Mouse (Mus musculus) erythroblast, embryonic 14.5 days (primary cell): ENCODE data around the gene Hipk1. TPM values are rescaled to one million over a fixed set of nuclear protein-coding genes. Genes with fewer than 3 reads are reported as not detected.

Source experiments
- H3K27me3 ChIP-seq: 2 replicates; pipeline ENCODE4 v1.6.1; 2012; ENCODE audit warnings: inconsistent platforms; ENCODE audit not compliant: control insufficient read depth
- H3K36me3 ChIP-seq: 2 replicates; pipeline ENCODE4 v1.6.1; 2012; ENCODE audit warnings: mild to moderate bottlenecking, inconsistent platforms; ENCODE audit not compliant: control insufficient read depth
- H3K4me1 ChIP-seq: 2 replicates; pipeline ENCODE4 v1.6.1; 2012; ENCODE audit warnings: inconsistent platforms; ENCODE audit not compliant: control insufficient read depth
- H3K4me3 ChIP-seq: replicated peaks from 2 replicates; pipeline ENCODE3; 2012; ENCODE audit warnings: moderate library complexity, mild to moderate bottlenecking, inconsistent platforms
- H3K9me3 ChIP-seq: 2 replicates; pipeline ENCODE4 v1.6.1; 2012; ENCODE audit warnings: low read length, inconsistent platforms, mixed read lengths; ENCODE audit not compliant: control insufficient read depth
- GATA1 ChIP-seq: IDR thresholded peaks from 2 replicates; pipeline ENCODE4 v1.6.1; 2012; ENCODE audit warnings: low read length, inconsistent platforms, mixed read lengths
- TAL1 ChIP-seq: IDR thresholded peaks from 3 replicates; pipeline ENCODE4 v1.6.1; 2012; ENCODE audit warnings: low read length, inconsistent platforms, mixed read lengths
- polyA plus RNA-seq: library from polyadenylated mRNA; stranded (reverse); fragments of >175 nt; gene quantifications from 2 replicates; pipeline ENCODE4 v1.2.3, GENCODE M21; 2012

Hipk1 gene
- polyA plus RNA-seq, 1 experiment = 7.4 TPM

GRCm38 (mm10) chr3:103782844-103783609, 8.3 kb downstream of the Hipk1 start:
- Histone ChIP-seq H3K27me3 (no peaks in the 10 kb centered on the region), H3K4me1 (peaks cover 83% of the 10 kb centered on the region), H3K4me3 (no peak overlapping the region), H3K9me3 (no peaks in the 10 kb centered on the region), H3K36me3 (peaks cover 91% of the 10 kb centered on the region)
- no peak for TF ChIP-seq GATA1
- no peak for TF ChIP-seq TAL1

- Histone ChIP-seq H3K4me1 (peaks cover 73% of the 10 kb centered on the region), H3K27me3 (no peaks in the 10 kb centered on the region), H3K9me3 (no peaks in the 10 kb centered on the region), H3K36me3 (peaks cover 95% of the 10 kb centered on the region), H3K4me3 (no peak overlapping the region)
- TF ChIP-seq TAL1 = no peak
- no peak for TF ChIP-seq GATA1
Measured at GRCm38 (mm10) chr3:103780777-103781176, 10.6 kb downstream of the Hipk1 start.

GRCm38 (mm10) chr3:103780271-103780670, 11.1 kb downstream of the Hipk1 start:
- Histone ChIP-seq H3K9me3 (no peaks in the 10 kb centered on the region), H3K4me3 (no peak overlapping the region), H3K36me3 (peaks cover 96% of the 10 kb centered on the region), H3K27me3 (no peaks in the 10 kb centered on the region), H3K4me1 (peaks cover 73% of the 10 kb centered on the region)
- TF ChIP-seq TAL1 (no peak), GATA1 (no peak)

- no peaks in the 10 kb centered on the region for H3K27me3 ChIP-seq
- peaks cover 97% of the 10 kb centered on the region for H3K36me3 ChIP-seq
- TF ChIP-seq GATA1 (no peak), TAL1 (no peak)
- H3K9me3 ChIP-seq = no peaks in the 10 kb centered on the region
- no peak overlapping the region for H3K4me3 ChIP-seq
- peaks cover 66% of the 10 kb centered on the region for H3K4me1 ChIP-seq
Measured at GRCm38 (mm10) chr3:103779183-103779582, 12.2 kb downstream of the Hipk1 start.

GRCm38 (mm10) chr3:103778660-103779059, 12.7 kb downstream of the Hipk1 start:
- Histone ChIP-seq H3K36me3 (peaks cover 97% of the 10 kb centered on the region), H3K4me3 (no peak overlapping the region)

GRCm38 (mm10) chr3:103777940-103778339, 13.4 kb downstream of the Hipk1 start:
- peaks cover 97% of the 10 kb centered on the region for H3K36me3 ChIP-seq
- H3K4me3 ChIP-seq = no peak overlapping the region
- no peaks in the 10 kb centered on the region for H3K27me3 ChIP-seq
- no peaks in the 10 kb centered on the region for H3K9me3 ChIP-seq
- peaks cover 63% of the 10 kb centered on the region for H3K4me1 ChIP-seq
- TF ChIP-seq GATA1 (no peak), TAL1 (no peak)

More at GRCm38 (mm10) chr3:103778660-103779059, 12.7 kb downstream of the Hipk1 start:
- no peaks in the 10 kb centered on the region for H3K9me3 ChIP-seq
- H3K27me3 ChIP-seq = no peaks in the 10 kb centered on the region
- TF ChIP-seq TAL1 = no peak
- TF ChIP-seq GATA1 = no peak
- H3K4me1 ChIP-seq = peaks cover 64% of the 10 kb centered on the region

GRCm38 (mm10) chr3:103774009-103774408, 17.4 kb downstream of the Hipk1 start:
- no peak for TF ChIP-seq GATA1
- no peak for TF ChIP-seq TAL1
- Histone ChIP-seq H3K4me1 (peaks cover 47% of the 10 kb centered on the region), H3K27me3 (no peaks in the 10 kb centered on the region), H3K4me3 (no peak overlapping the region), H3K36me3 (peaks cover 100% of the 10 kb centered on the region), H3K9me3 (no peaks in the 10 kb centered on the region)

GRCm38 (mm10) chr3:103773508-103773907, 17.9 kb downstream of the Hipk1 start:
- TF ChIP-seq TAL1 (no peak), GATA1 (no peak)
- Histone ChIP-seq H3K36me3 (peaks cover 100% of the 10 kb centered on the region), H3K4me1 (peaks cover 44% of the 10 kb centered on the region), H3K9me3 (no peaks in the 10 kb centered on the region), H3K4me3 (no peak overlapping the region), H3K27me3 (no peaks in the 10 kb centered on the region)

GRCm38 (mm10) chr3:103772846-103773245, 18.5 kb downstream of the Hipk1 start:
- H3K4me1 ChIP-seq = peaks cover 39% of the 10 kb centered on the region
- no peaks in the 10 kb centered on the region for H3K9me3 ChIP-seq
- peaks cover 100% of the 10 kb centered on the region for H3K36me3 ChIP-seq

More at GRCm38 (mm10) chr3:103772846-103773245, 18.5 kb downstream of the Hipk1 start:
- TF ChIP-seq GATA1 (no peak), TAL1 (no peak)
- Histone ChIP-seq H3K4me3 (no peak overlapping the region), H3K27me3 (no peaks in the 10 kb centered on the region)
